Mouse (Mus musculus) mesoderm, embryonic 11.5 days (tissue): ENCODE measurements around the gene Cldn18.

Experiments used
- DNase-seq: peaks from one replicate; pipeline ENCODE4 v3.0.0-alpha.2; 2012; ENCODE audit warnings: low read depth, low spot score

The Cldn18 gene

GRCm38 (mm10) chr9:99717134-99717533, at the start of gene Cldn18:
Cldn18 (minus strand) TSS chr9:99717267.
- no peak for DNase-seq

GRCm38 (mm10) chr9:99763530-99763929, 46.5 kb upstream of the Cldn18 start:
- peak; percentile 49 for DNase-seq

GRCm38 (mm10) chr9:99750272-99750671, 33.2 kb upstream of the Cldn18 start:
- DNase-seq: no peak

GRCm38 (mm10) chr9:99748279-99748678, 31.2 kb upstream of the Cldn18 start:
- DNase-seq: no peak

- DNase-seq: peak; percentile 12
Measured at GRCm38 (mm10) chr9:99747731-99748130, 30.7 kb upstream of the Cldn18 start.

GRCm38 (mm10) chr9:99744548-99744947, 27.5 kb upstream of the Cldn18 start:
- no peak for DNase-seq

GRCm38 (mm10) chr9:99729943-99730646, 13.0 kb upstream of the Cldn18 start:
- DNase-seq: peak; percentile 87

GRCm38 (mm10) chr9:99727819-99728218, 10.8 kb upstream of the Cldn18 start:
- DNase-seq: no peak

GRCm38 (mm10) chr9:99725278-99725677, 8.2 kb upstream of the Cldn18 start:
- DNase-seq: no peak

GRCm38 (mm10) chr9:99720011-99720410, 2.9 kb upstream of the Cldn18 start:
- no peak for DNase-seq

- no peak for DNase-seq
Measured at GRCm38 (mm10) chr9:99710297-99710696, 6.8 kb downstream of the Cldn18 start.

GRCm38 (mm10) chr9:99709588-99710248, 7.3 kb downstream of the Cldn18 start:
- DNase-seq: no peak

- no peak for DNase-seq
Measured at GRCm38 (mm10) chr9:99707425-99708126, 9.5 kb downstream of the Cldn18 start.

GRCm38 (mm10) chr9:99706264-99706663, 10.8 kb downstream of the Cldn18 start:
- no peak for DNase-seq

GRCm38 (mm10) chr9:99703711-99704110, 13.4 kb downstream of the Cldn18 start:
- DNase-seq: no peak

- no peak for DNase-seq
Measured at GRCm38 (mm10) chr9:99702215-99702614, 14.9 kb downstream of the Cldn18 start.

- no peak for DNase-seq
Measured at GRCm38 (mm10) chr9:99701187-99701586, 15.9 kb downstream of the Cldn18 start.

- no peak for DNase-seq
Measured at GRCm38 (mm10) chr9:99699752-99700389, 17.2 kb downstream of the Cldn18 start.

- peak; percentile 12 for DNase-seq
Measured at GRCm38 (mm10) chr9:99694961-99695360, 22.1 kb downstream of the Cldn18 start.

GRCm38 (mm10) chr9:99690386-99690785, 26.7 kb downstream of the Cldn18 start:
- no peak for DNase-seq

GRCm38 (mm10) chr9:99689796-99690195, 27.3 kb downstream of the Cldn18 start:
- DNase-seq: no peak
